Mouse (Mus musculus) spleen, postnatal 36 days (tissue): ENCODE results near the gene Mrpl49.
A peak's percentile ranks its signal among the peaks of the same experiment; 100 is the strongest.

Experiments
- DNase-seq, 2 experiments: peaks; one replicate each; pipeline ENCODE4 v3.0.0; 2022; ENCODE audit warnings: low spot score in 2 of 2, mixed read lengths in 1 of 2

Gene Mrpl49

GRCm38 (mm10) chr19:6057313-6058096, at the start of gene Mrpl49, which contains the start of gene Fau:
Mrpl49 (minus strand) TSS chr19:6057785.
Fau (plus strand) TSS chr19:6057844.
- DNase-seq, result peak; percentile 98 to 99

- no peak for DNase-seq
Observed at GRCm38 (mm10) chr19:6105586-6105985, 48.0 kb upstream of the Mrpl49 start, which contains the start of gene Naaladl1. Naaladl1 (plus strand) TSS chr19:6105782.

- no peak for DNase-seq
Observed at GRCm38 (mm10) chr19:6104476-6104875, 46.9 kb upstream of the Mrpl49 start.

- peak; percentile 62 to 78 for DNase-seq
Observed at GRCm38 (mm10) chr19:6102169-6102853, 44.7 kb upstream of the Mrpl49 start.

- no peak for DNase-seq
Observed at GRCm38 (mm10) chr19:6101186-6101585, 43.6 kb upstream of the Mrpl49 start.

- DNase-seq, result no peak
Observed at GRCm38 (mm10) chr19:6097847-6098246, 40.3 kb upstream of the Mrpl49 start.

GRCm38 (mm10) chr19:6094119-6094518, 36.5 kb upstream of the Mrpl49 start, which contains the start of gene AC131692.1:
AC131692.1 (plus strand) TSS chr19:6094419.
- no peak for DNase-seq

GRCm38 (mm10) chr19:6088841-6089240, 31.3 kb upstream of the Mrpl49 start:
- DNase-seq, result no peak

GRCm38 (mm10) chr19:6085417-6085879, 27.9 kb upstream of the Mrpl49 start:
- DNase-seq, result peak; percentile 66 to 80

- DNase-seq, result peak; percentile 96 to 97
Observed at GRCm38 (mm10) chr19:6084478-6085248, 27.1 kb upstream of the Mrpl49 start, which contains the start of the genes Zfpl1 and Cdca5. Zfpl1 (minus strand) TSS chr19:6084956. Cdca5 (plus strand) TSS chr19:6084983.

- no peak for DNase-seq
Observed at GRCm38 (mm10) chr19:6082156-6082555, 24.6 kb upstream of the Mrpl49 start, which contains the start of gene Gm28374. Gm28374 (minus strand) TSS chr19:6082256.

GRCm38 (mm10) chr19:6079983-6080480, 22.4 kb upstream of the Mrpl49 start, which contains the start of gene Tmem262:
Tmem262 (plus strand) TSS chr19:6080033.
- DNase-seq, result no peak

GRCm38 (mm10) chr19:6076564-6077393, 19.2 kb upstream of the Mrpl49 start, which contains the start of gene Vps51:
Vps51 (minus strand) TSS chr19:6077231.
- DNase-seq, result peak; percentile 83

- no peak for DNase-seq
Observed at GRCm38 (mm10) chr19:6073889-6074288, 16.3 kb upstream of the Mrpl49 start.

- DNase-seq, result no peak
Observed at GRCm38 (mm10) chr19:6071261-6071660, 13.7 kb upstream of the Mrpl49 start.

- DNase-seq, result no peak
Observed at GRCm38 (mm10) chr19:6070571-6071250, 13.1 kb upstream of the Mrpl49 start.

- DNase-seq, result no peak
Observed at GRCm38 (mm10) chr19:6069851-6070250, 12.3 kb upstream of the Mrpl49 start.

- DNase-seq, result no peak
Observed at GRCm38 (mm10) chr19:6068951-6069350, 11.4 kb upstream of the Mrpl49 start.

- peak; percentile 91 to 93 for DNase-seq
Observed at GRCm38 (mm10) chr19:6067724-6068415, 10.3 kb upstream of the Mrpl49 start, which contains the start of gene Tm7sf2. Tm7sf2 (minus strand) TSS chr19:6068373.
